Mouse (Mus musculus) heart, adult 2 months (tissue): ENCODE measurements around the gene Plcb4.

Experiments used
- CTCF ChIP-seq: fragments of 200-600 bp; IDR thresholded peaks from 2 replicates; pipeline ENCODE4 v1.8.1; 2022; ENCODE audit warnings: antibody characterized with exemption, mild to moderate bottlenecking, moderate library complexity
- POLR2A ChIP-seq: fragments of 200-500 bp; IDR thresholded peaks from 2 replicates; pipeline ENCODE4 v1.6.1; 2011; ENCODE audit warnings: mild to moderate bottlenecking, low read depth, low read length, control low read depth; ENCODE audit not compliant: insufficient read depth

- TF ChIP-seq POLR2A: no peak
- no peak for TF ChIP-seq CTCF
Observed at GRCm38 (mm10) chr2:135936376-135936775, 277.6 kb downstream of the Plcb4 start.
